Mouse (Mus musculus): Measurements from ENCODE around the gene Wwox. TPM values are rescaled to one million over a fixed set of nuclear protein-coding genes. Genes with fewer than 3 reads are reported as not detected.

Wwox gene
- total and polyA plus RNA-seq, 3 experiments: 7.8 to 11.5 (median 9.1) TPM

DNA sequence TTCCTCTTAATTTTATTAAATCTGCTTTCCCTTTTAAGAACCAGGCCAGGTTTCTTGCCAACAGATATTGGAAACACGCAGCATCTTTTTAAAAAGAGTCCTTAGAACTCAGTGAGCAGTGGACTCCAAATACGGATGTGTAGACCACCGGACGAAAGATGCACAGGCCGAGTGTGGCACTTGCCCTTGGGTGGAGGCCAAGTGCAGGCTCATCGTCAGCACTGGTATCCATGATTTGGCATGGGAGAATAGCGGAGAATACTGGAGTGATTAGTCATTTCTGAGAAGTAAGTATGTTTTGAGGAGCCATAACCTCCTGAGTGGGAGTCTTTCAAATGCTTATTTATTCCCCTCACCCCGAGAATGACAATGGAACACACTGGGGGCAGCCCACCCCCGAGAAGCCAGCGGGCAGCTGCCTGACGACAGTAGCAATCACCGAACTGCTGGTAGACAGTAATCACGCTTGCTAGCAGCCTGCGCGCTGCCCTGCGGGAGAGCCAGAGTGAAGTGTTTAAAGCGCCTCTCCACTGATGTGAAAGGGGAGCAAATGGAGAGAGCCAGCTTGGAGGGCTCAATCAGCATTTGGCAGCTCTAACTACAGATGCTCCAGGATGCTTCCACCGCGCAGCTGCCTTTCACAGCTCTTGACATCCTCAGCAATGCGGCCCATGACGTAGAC, 29.2 kb downstream of the Wwox start:
- TF ChIP-seq ZNF384 (IDR thresholded peaks at IDR 0.05; ENCODE audit: low read depth, low read length) (no peak), POLR2A (IDR thresholded peaks at IDR 0.05; ENCODE audit: low read depth, low read length) (no peak), ZKSCAN1 (IDR thresholded peaks at IDR 0.05; ENCODE audit: borderline replicate concordance, low read depth, low read length) (no peak), MYC (IDR thresholded peaks at IDR 0.05; ENCODE audit: low read depth, low read length) (no peak)
- Histone ChIP-seq H3K4me1 (ENCODE audit: control insufficient read depth in 1 of 2, insufficient read depth in 2 of 2) (no peaks in the 10 kb centered on the region), H3K9ac (ENCODE audit: insufficient read depth, low read depth) (no peak overlapping the region), H3K9me3 (replicated peaks; ENCODE audit: low read length) (peaks cover 5% of the 10 kb centered on the region), H3K36me3 (replicated peaks in 1 of 2; ENCODE audit: control insufficient read depth in 1 of 2, insufficient read depth in 1 of 2, low read length in 1 of 2) (peaks cover 5 to 58% of the 10 kb centered on the region in 2 experiments), H3K79me2 (replicated peaks; ENCODE audit: control insufficient read depth, extremely low read depth, insufficient read depth, poor library complexity, severe bottlenecking) (no peaks in the 10 kb centered on the region), H3K4me2 (ENCODE audit: insufficient read depth, low read depth, poor library complexity, severe bottlenecking) (no peak overlapping the region), H3K27me3 (replicated peaks) (no peaks in the 10 kb centered on the region), H3K27ac (ENCODE audit: insufficient read depth, low read depth) (no peak overlapping the region), H3K4me3 (replicated peaks in 1 of 3; ENCODE audit: low read depth in 2 of 3, low read length in 2 of 3, poor library complexity in 1 of 3) (no peak overlapping the region)
- dilution Hi-C loops (cut with MboI; ENCODE audit: extremely low pct_ligation_motif_present, extremely low pct_unique_long_range_greater_than_20kb, low sequenced_read_pairs): no loop called here
- in situ Hi-C loops (cut with MboI; ENCODE audit: low pct_ligation_motif_present, low pct_unique_long_range_greater_than_20kb, low sequenced_read_pairs): loop anchor here (25.0 kb wide), 1 partner anchor 1969 kb away; no protein-coding TSS in a partner anchor
- DNase-seq (ENCODE audit: extremely low read depth): no peak

DNA sequence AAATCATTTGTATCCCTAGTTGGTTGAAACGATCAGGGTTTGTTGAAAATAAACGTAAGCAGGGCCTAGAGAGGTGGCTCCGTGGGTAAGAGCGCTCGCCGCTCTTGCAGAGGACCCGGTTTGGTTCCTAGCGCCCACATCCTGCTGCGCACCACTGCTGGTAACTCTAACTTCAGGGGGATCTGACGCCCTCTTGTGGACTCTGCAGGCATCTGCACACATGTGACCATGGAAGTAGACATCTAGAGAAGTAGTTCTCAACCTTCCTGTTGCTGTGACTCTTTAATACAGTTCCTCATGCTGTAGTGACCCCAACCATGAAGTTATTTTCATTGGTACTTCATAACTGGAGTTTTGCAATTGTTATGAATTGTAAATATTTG, 29.7 kb downstream of the Wwox start:
- Histone ChIP-seq H3K9ac (ENCODE audit: insufficient read depth, low read depth) (no peak overlapping the region), H3K36me3 (replicated peaks in 1 of 2; ENCODE audit: control insufficient read depth in 1 of 2, insufficient read depth in 1 of 2, low read length in 1 of 2) (peaks cover 5 to 62% of the 10 kb centered on the region in 2 experiments), H3K79me2 (replicated peaks; ENCODE audit: control insufficient read depth, extremely low read depth, insufficient read depth, poor library complexity, severe bottlenecking) (no peaks in the 10 kb centered on the region), H3K27me3 (replicated peaks) (no peaks in the 10 kb centered on the region), H3K4me3 (replicated peaks in 1 of 3; ENCODE audit: low read depth in 2 of 3, low read length in 2 of 3, poor library complexity in 1 of 3) (no peak overlapping the region), H3K4me1 (ENCODE audit: control insufficient read depth in 1 of 2, insufficient read depth in 2 of 2) (no peaks in the 10 kb centered on the region), H3K4me2 (ENCODE audit: insufficient read depth, low read depth, poor library complexity, severe bottlenecking) (no peak overlapping the region), H3K27ac (ENCODE audit: insufficient read depth, low read depth) (no peak overlapping the region), H3K9me3 (replicated peaks; ENCODE audit: low read length) (peaks cover 5% of the 10 kb centered on the region)
- DNase-seq (ENCODE audit: extremely low read depth): no peak
- in situ Hi-C loops (cut with MboI; ENCODE audit: low pct_ligation_motif_present, low pct_unique_long_range_greater_than_20kb, low sequenced_read_pairs) (loop anchor here (25.0 kb wide), 1 partner anchor 1968 kb away; no protein-coding TSS in a partner anchor), dilution Hi-C loops (cut with MboI; ENCODE audit: extremely low pct_ligation_motif_present, extremely low pct_unique_long_range_greater_than_20kb, low sequenced_read_pairs) (no loop called here)
- peak in 1 of 2 experiments; percentile 13; a peak in 1 of 4 replicates for TF ChIP-seq CTCF (conservative IDR thresholded peaks at IDR 0.05 in 1 of 2, IDR thresholded peaks at IDR 0.05 in 1 of 2; ENCODE audit: low read depth in 2 of 2, low read length in 2 of 2)
- TF ChIP-seq ZKSCAN1 (IDR thresholded peaks at IDR 0.05; ENCODE audit: borderline replicate concordance, low read depth, low read length): no peak
- no peak for TF ChIP-seq PAX5 (IDR thresholded peaks at IDR 0.05; ENCODE audit: low read length)
- no peak for TF ChIP-seq JUND (conservative IDR thresholded peaks at IDR 0.05; ENCODE audit: low read depth, low read length)

DNA sequence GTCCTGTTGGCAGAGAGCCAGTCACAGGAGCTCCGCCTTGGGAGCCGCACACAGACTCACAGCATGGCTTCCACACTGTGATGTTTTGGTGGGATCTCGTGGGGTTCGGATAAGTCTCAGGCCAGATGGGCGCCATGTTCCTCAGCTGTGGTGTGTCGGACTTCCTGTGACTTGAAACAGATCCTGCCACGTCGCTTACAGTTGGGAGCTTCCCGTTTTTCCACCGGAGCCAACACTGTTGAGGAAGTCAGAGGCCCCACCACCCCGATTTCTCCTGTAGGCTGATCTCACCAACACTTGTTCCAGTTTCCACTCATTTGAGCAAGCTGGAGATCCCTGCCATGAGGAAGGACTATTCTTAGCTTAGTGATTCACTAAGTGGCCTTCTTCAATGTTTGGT, 34.1 kb downstream of the Wwox start:
- Histone ChIP-seq H3K79me2 (replicated peaks; ENCODE audit: control insufficient read depth, extremely low read depth, insufficient read depth, poor library complexity, severe bottlenecking) (no peaks in the 10 kb centered on the region), H3K36me3 (replicated peaks in 1 of 2; ENCODE audit: control insufficient read depth in 1 of 2, insufficient read depth in 1 of 2, low read length in 1 of 2) (peaks cover 4 to 67% of the 10 kb centered on the region in 2 experiments), H3K4me3 (replicated peaks in 1 of 3; ENCODE audit: low read depth in 2 of 3, low read length in 2 of 3, poor library complexity in 1 of 3) (no peak overlapping the region), H3K9ac (ENCODE audit: insufficient read depth, low read depth) (no peak overlapping the region), H3K4me2 (ENCODE audit: insufficient read depth, low read depth, poor library complexity, severe bottlenecking) (no peak overlapping the region), H3K27ac (ENCODE audit: insufficient read depth, low read depth) (no peak overlapping the region), H3K27me3 (replicated peaks) (no peaks in the 10 kb centered on the region), H3K4me1 (ENCODE audit: control insufficient read depth in 1 of 2, insufficient read depth in 2 of 2) (no peaks in the 10 kb centered on the region), H3K9me3 (replicated peaks; ENCODE audit: low read length) (peaks cover 5% of the 10 kb centered on the region)
- TF ChIP-seq MYC (IDR thresholded peaks at IDR 0.05; ENCODE audit: low read depth, low read length) (no peak), NELFE (IDR thresholded peaks at IDR 0.05; ENCODE audit: low read depth, low read length) (no peak), CHD2 (IDR thresholded peaks at IDR 0.05; ENCODE audit: low read length) (no peak), POLR2A (IDR thresholded peaks at IDR 0.05; ENCODE audit: low read depth, low read length) (no peak), TCF12 (IDR thresholded peaks at IDR 0.05; ENCODE audit: low read depth, low read length) (no peak), MAZ (IDR thresholded peaks at IDR 0.05; ENCODE audit: low read depth, low read length) (no peak), SMC3 (IDR thresholded peaks at IDR 0.05; ENCODE audit: low read depth, low read length) (no peak), ZNF384 (IDR thresholded peaks at IDR 0.05; ENCODE audit: low read depth, low read length) (no peak), MXI1 (IDR thresholded peaks at IDR 0.05; ENCODE audit: low read depth, low read length) (no peak), BHLHE40 (IDR thresholded peaks at IDR 0.05; ENCODE audit: low read depth, low read length) (no peak)
- dilution Hi-C loops (cut with MboI; ENCODE audit: extremely low pct_ligation_motif_present, extremely low pct_unique_long_range_greater_than_20kb, low sequenced_read_pairs) (no loop called here), in situ Hi-C loops (cut with MboI; ENCODE audit: low pct_ligation_motif_present, low pct_unique_long_range_greater_than_20kb, low sequenced_read_pairs) (loop anchor here (25.0 kb wide), 1 partner anchor 1964 kb away; no protein-coding TSS in a partner anchor)
- DNase-seq (ENCODE audit: extremely low read depth): no peak
